In the genomic region with DNA sequence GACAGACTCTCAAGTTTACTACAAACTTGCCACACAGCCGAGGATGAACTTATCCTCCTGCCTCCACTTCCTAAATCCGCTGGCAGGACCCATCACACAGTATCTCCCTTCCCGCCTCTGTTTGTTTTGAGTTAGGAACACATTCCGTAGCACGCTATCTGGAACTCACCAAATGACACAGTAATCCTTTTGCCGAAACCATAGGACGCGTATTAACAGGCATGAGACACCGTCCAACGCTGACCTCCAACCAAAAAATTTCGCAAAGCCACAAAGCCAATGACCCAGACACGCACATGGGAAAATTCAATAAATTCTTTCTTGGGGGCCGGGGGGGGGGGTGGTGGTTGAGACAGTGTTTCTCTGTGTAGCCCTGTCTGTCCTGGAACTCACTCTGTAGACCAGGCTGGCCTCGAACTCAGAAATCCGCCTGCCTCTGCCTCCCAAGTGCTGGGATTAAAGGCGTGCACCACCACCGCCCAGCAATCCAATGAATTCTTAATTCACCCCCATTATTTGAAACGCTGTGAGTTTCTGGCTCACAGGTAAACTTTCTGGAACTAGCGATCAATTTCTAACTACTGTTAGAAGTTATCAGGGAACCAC, we compare ENCODE assay signal across 7 mouse cellular contexts. TPM values are rescaled to one million over a fixed set of nuclear protein-coding genes. Genes with fewer than 3 reads are reported as not detected.
DNase-seq lines count a peak whose midpoint lies in the region; ATAC-seq and TF ChIP-seq lines count a peak whose summit lies in the region.

No protein-coding gene starts in this region.

- H3K4me3 ChIP-seq in lung, embryonic 14.5 days (ENCODE audit: low read depth, low read length), result peak overlapping the region; percentile 82
- peak overlapping the region; percentile 46 for H3K4me3 ChIP-seq in embryonic fibroblast, embryonic 13.5 days (ENCODE audit: insufficient read depth, low read length)
- peak overlapping the region; percentile 93 for H3K4me3 ChIP-seq in intestine, postnatal 0 days (ENCODE audit: low read depth, low read length)
- H3K4me3 ChIP-seq in neural tube, embryonic 15.5 days (replicated peaks), result peak overlapping the region; percentile 67

- peak overlapping the region; percentile 79; the same call in 1 of the 2 replicates for H3K27ac ChIP-seq in lung, embryonic 14.5 days (ENCODE audit: low read depth)
- peak overlapping the region; percentile 36; the same call in 1 of the 2 replicates for H3K27ac ChIP-seq in embryonic fibroblast, embryonic 13.5 days (ENCODE audit: insufficient read depth, low read length)
- peak overlapping the region; percentile 81; the same call in 1 of the 2 replicates for H3K27ac ChIP-seq in intestine, postnatal 0 days (ENCODE audit: low read depth, low read length)
- H3K27ac ChIP-seq in neural tube, embryonic 15.5 days (replicated peaks), result peak overlapping the region; percentile 85

- no peak for TF ChIP-seq CTCF in lung, embryonic 14.5 days (IDR thresholded peaks at IDR 0.05; ENCODE audit: low read depth)
- TF ChIP-seq CTCF in embryonic fibroblast, embryonic 13.5 days (IDR thresholded peaks at IDR 0.05; ENCODE audit: borderline replicate concordance, insufficient read depth, low read length), result no peak
- no peak for TF ChIP-seq CTCF in intestine, postnatal 0 days (IDR thresholded peaks at IDR 0.05; ENCODE audit: low read depth)

- H3K27me3 ChIP-seq in lung, embryonic 14.5 days (ENCODE audit: insufficient read depth, low read length), result no peaks in the 10 kb centered on the region
- no peaks in the 10 kb centered on the region for H3K27me3 ChIP-seq in intestine, postnatal 0 days (replicated peaks; ENCODE audit: control insufficient read depth, insufficient read depth, low read length)
- H3K27me3 ChIP-seq in neural tube, embryonic 15.5 days (replicated peaks), result no peaks in the 10 kb centered on the region

- TF ChIP-seq POLR2A in embryonic fibroblast, embryonic 13.5 days (IDR thresholded peaks at IDR 0.05; ENCODE audit: low read depth, low read length), result 0 out of 2 replicates have a peak, but pooled peaks have one; percentile 27

- ATAC-seq in lung, embryonic 14.5 days (ENCODE audit: insufficient read depth), result peak; percentile 36
- ATAC-seq in intestine, postnatal 0 days, result peak; percentile 18; the same call in 1 of the 2 replicates
- peak; percentile 48 for ATAC-seq in neural tube, embryonic 15.5 days (ENCODE audit: low FRiP score)

- peak overlapping the region; percentile 67 for H3K4me2 ChIP-seq in lung, embryonic 14.5 days
- H3K4me2 ChIP-seq in intestine, postnatal 0 days (replicated peaks; ENCODE audit: low read depth), result peak overlapping the region; percentile 71
- peak overlapping the region; percentile 86 for H3K4me2 ChIP-seq in neural tube, embryonic 15.5 days

- DNase-seq in lung, embryonic 14.5 days, result no peak
- no peak for DNase-seq in lung, postnatal 4 days
- no peak for DNase-seq in spleen, adult 18-20 months
- no peak for DNase-seq in adrenal gland, postnatal 10 days

- H3K4me1 ChIP-seq in lung, embryonic 14.5 days (ENCODE audit: insufficient read depth), result peaks cover 2% of the 10 kb centered on the region; the same call in 1 of the 2 replicates
- no peaks in the 10 kb centered on the region for H3K4me1 ChIP-seq in embryonic fibroblast, embryonic 13.5 days (ENCODE audit: control insufficient read depth, insufficient read depth, low read length)
- no peaks in the 10 kb centered on the region for H3K4me1 ChIP-seq in intestine, postnatal 0 days (replicated peaks; ENCODE audit: control insufficient read depth, insufficient read depth, low read length)
- peaks cover 33% of the 10 kb centered on the region for H3K4me1 ChIP-seq in neural tube, embryonic 15.5 days

- peak overlapping the region; percentile 88 for H3K9ac ChIP-seq in lung, embryonic 14.5 days
- H3K9ac ChIP-seq in intestine, postnatal 0 days (ENCODE audit: low read depth, low read length), result peak overlapping the region; percentile 74
- H3K9ac ChIP-seq in neural tube, embryonic 15.5 days (replicated peaks), result peak overlapping the region; percentile 61

- peaks cover 20% of the 10 kb centered on the region for H3K36me3 ChIP-seq in lung, embryonic 14.5 days (ENCODE audit: insufficient read depth)
- H3K36me3 ChIP-seq in intestine, postnatal 0 days (ENCODE audit: control insufficient read depth, insufficient read depth), result peaks cover 10% of the 10 kb centered on the region
- H3K36me3 ChIP-seq in neural tube, embryonic 15.5 days, result peaks cover 8% of the 10 kb centered on the region

- H3K9me3 ChIP-seq in lung, embryonic 14.5 days (ENCODE audit: low read depth, low read length), result no peaks in the 10 kb centered on the region
- no peaks in the 10 kb centered on the region for H3K9me3 ChIP-seq in intestine, postnatal 0 days (ENCODE audit: control insufficient read depth)
- no peaks in the 10 kb centered on the region for H3K9me3 ChIP-seq in neural tube, embryonic 15.5 days (replicated peaks)

- whole genome bisulfite sequencing in lung, embryonic 14.5 days, result 46% methylated on average over 19 of the region's 19 CpGs
- 40% methylated on average over 19 of the region's 19 CpGs for WGBS in intestine, postnatal 0 days
- 62% methylated on average over 19 of the region's 19 CpGs for WGBS in neural tube, embryonic 15.5 days

RNA-seq across cellular contexts. Expression of gene Nup155, which starts 0.6 kb away (rescaled TPM):
- 26.0 and 27.5 TPM in 2 replicates for polyA plus RNA-seq in lung, embryonic 14.5 days (2014; fragmentation: Nextera tagmentation; extraction: Ambion mirVana)
- 42.4 and 46.3 TPM in 2 replicates for polyA plus RNA-seq in embryonic fibroblast, embryonic 13.5 days (2011; ENCODE audit: insufficient read length, low read depth, missing spikeins)
- polyA plus RNA-seq in intestine, postnatal 0 days (2015; fragmentation: Nextera tagmentation; extraction: Ambion mirVana), result 3.3 and 3.5 TPM in 2 replicates
- 8.0 and 10.4 TPM in 2 replicates for polyA plus RNA-seq in neural tube, embryonic 15.5 days (2015; fragmentation: Nextera tagmentation; extraction: Ambion mirVana)
- 10 to 100 TPM; 18.7 to 25.4 TPM for total RNA-seq in adrenal gland, postnatal 10 days (2021)

RNA-seq across cellular contexts. Expression of gene Wdr70, which starts 9.5 kb away (rescaled TPM):
- 51.1 and 52.7 TPM in 2 replicates for polyA plus RNA-seq in lung, embryonic 14.5 days (2014; fragmentation: Nextera tagmentation; extraction: Ambion mirVana)
- 38.3 and 40.5 TPM in 2 replicates for polyA plus RNA-seq in embryonic fibroblast, embryonic 13.5 days (2011; ENCODE audit: insufficient read length, low read depth, missing spikeins)
- 21.7 and 23.8 TPM in 2 replicates for polyA plus RNA-seq in intestine, postnatal 0 days (2015; fragmentation: Nextera tagmentation; extraction: Ambion mirVana)
- 61.6 and 64.8 TPM in 2 replicates for polyA plus RNA-seq in neural tube, embryonic 15.5 days (2015; fragmentation: Nextera tagmentation; extraction: Ambion mirVana)
- total RNA-seq in adrenal gland, postnatal 10 days (2021), result 10 to 100 TPM; 24.5 to 25.6 TPM
